Mouse (Mus musculus) mesoderm, embryonic 11.5 days (tissue): ENCODE measurements around the gene Zfp446.
"Not testable (repeated sequence)": the region's sequence is repeated elsewhere in the genome, so short reads cannot be mapped to it uniquely, and the experiment has no call there.

Experiments
- DNase-seq: peaks from one replicate; pipeline ENCODE4 v3.0.0-alpha.2; 2012; ENCODE audit warnings: low read depth, low spot score

Gene Zfp446

DNA sequence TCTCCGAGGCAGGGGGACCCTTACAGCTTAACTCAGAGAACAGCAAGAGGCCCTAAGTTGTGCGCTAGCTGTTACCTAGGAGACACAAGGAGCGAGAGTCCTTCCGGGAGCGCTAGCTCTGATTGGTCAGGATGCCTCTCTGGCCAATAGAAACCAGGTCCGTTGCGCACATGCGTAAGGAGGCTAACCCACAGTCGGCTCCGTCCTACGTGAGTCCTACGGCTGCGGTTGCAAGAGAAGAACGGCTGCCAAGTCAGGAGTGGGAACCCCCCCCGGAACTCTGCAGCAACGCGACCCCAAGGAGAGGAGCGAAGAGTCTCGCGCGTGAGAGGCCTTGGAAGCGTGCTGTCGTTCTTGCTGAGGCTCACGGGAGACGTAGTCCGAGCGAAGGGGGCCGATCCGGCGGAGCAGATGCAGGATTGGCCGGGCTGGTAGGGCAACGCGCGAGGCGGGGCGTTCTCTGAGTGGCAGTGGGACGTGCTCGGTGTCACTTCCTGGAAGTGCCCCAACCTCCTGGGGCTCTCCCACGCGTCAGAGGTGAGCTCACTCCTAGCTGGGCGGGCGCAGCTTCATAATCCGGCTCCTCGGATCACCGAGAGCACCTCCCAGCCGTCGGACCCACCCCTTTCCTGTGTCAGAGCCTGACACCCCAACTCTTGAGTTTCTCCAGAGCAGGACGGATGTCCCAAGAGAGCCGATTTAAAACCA is at the start of gene Zfp446:
Gene Zfp446, plus strand, starts transcription at position 167 of the 708 bp plus-strand sequence.
- DNase-seq, result peak; percentile 97

DNA sequence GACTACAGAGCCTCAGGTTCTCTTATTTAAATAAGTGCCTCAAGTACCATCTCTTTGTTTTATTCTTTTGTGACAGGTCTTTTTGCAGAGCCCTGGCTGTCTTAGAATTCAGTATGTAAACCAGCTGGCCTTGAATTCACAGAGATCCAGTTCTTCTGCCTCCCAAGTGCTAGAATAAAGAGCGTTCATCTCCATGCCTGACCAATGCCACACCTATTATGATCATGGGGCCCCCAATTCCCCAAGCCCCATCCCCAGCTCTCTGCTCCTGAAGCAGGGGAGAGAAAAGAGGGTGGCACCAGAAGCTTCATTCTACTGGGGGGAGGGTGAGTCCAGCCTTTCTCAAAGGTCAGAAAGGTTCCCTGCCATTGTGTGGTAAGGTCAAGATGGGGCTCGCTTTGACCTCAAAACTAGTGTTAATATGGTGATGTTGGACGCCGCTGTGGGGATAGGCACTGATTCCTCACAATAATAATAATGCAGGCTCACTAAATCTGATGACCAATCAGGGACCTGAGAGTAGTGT is 44.0 kb upstream of the Zfp446 start:
- no peak for DNase-seq

DNA sequence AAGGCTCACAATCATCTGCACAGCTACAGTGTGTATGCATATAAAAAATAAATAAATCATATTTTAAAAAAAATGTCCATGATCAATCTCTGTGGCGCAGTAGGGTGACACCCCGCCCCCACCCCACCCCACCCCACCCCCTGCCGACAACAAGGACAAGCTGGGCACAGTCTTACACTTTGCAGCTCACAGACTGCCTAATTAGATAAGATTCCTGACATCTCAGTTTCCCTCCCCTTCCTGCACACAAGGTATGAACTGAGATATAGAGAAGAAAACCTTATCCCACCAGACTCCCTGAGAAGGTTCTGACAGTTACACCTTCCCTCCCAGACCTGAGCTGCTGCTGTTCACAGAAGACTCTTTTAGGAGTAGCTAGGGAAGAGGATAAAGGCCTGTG is 42.8 kb upstream of the Zfp446 start:
- no peak for DNase-seq

DNA sequence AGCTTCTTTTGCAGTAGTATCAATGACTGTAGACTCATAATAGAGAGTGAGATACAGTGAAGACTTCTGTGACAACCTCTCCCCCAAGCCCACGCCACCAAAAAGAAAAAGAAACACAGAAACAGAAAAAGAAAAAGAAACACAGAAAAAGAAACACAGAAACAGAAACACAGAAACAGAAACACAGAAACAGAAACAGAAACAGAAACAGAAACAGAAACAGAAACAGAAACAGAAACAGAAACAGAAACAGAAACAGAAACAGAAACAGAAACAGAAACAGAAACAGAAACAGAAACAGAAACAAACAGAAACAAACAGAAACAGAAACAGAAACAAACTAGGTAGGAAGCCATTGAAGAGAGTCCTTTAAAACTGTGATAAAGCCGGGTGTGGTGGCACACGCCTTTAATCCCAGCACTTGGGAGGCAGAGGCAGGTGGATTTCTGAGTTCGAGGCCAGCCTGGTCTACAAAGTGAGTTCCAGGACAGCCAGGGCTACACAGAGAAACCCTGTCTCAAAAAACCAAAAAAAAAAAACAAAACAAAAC is 40.3 kb upstream of the Zfp446 start:
- not testable (repeated sequence) for DNase-seq

DNA sequence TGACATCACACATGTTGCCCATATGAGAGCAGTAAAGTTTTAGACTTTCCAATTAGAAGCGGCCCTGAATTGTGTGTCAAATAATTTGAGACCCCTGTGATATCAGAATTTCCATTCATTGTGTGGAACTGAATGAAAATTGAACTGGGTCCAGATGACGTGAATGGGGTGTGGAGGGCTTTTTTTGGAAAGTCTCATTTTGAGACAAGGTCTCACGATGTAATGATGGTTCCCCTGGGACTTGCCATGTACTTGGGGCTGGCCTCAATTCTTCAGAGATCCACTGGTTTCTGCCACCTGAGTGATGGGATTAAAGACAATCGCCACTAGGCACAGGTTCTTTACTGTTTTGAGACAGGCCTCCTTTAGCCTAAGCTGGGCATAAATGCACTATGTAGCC is 37.0 kb upstream of the Zfp446 start:
- no peak for DNase-seq

DNA sequence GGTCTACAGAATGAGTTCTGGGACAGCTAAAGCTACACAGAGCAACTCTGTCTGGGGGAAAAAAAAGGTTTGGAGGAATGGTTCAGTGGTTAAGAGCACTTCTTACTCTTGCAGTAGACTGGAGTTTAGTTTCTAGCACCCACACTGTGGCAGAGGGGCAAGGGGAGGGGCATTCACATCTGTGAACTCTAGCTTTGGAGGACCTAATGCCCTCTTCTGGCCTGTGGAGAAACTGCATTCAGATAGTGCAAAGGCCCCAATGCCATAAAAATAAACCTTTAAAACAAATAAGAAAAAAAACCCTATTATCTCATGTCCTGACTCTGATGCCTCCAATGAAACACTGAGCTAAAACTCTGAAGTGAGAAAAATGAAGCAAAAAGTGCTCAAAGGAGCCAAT is 34.2 kb upstream of the Zfp446 start:
- no peak for DNase-seq

DNA sequence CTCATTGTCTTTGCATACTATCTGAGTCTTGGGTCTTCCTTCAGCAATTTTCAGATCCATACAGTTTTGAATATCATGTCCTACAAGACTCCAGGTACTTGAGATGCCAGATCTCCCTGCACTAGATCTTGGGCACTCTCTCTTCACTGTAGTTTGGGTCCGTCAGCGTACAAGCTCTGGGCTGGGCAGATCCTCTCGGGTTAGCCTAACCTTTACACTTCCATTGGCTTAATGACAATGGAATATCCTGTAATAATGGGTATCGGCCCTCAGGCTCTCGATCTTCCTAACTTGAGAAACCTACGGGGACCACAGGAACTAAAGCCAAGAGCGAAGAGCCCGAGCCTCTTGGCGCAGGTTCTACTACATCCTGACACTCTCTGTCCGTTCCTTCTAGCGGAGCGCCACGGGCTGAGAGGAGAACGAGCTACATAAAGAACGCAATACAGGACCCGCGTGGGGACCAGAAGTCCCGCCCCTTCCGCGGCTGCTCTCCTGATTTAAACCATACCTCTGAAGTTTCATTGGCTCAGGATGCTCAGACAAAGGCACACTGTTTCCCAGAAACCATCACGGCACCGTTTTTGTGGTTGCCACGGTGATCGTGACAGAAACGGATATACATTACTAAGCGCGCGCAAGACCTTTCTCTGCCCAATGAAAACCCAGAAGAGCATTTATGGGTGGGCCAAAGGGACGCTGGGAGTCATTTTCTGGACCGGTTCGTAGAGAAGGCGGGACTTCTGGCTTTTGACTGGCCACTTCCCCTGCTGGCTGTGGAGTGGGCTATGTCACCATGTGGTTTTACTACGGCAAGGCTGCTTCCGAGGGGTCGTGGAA is 28.4 kb upstream of the Zfp446 start:
- DNase-seq, result peak; percentile 96

DNA sequence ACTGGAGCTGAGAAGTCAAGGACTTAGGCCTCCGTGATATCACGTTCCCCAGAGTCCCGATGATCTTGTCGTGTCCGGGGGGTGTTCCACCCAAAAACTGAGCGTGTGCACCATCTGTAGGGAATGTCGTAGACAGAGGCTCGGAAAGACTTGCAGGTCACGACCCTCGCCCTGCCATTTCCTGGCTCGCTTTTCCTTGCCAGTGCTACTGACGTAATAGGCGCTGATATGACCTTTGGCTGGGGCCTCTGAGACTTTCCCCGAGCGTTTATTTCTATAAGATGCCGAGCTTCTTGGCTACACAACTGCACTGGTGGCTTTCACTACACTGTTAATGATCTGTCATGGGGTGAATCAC is 27.8 kb upstream of the Zfp446 start:
- DNase-seq, result no peak

DNA sequence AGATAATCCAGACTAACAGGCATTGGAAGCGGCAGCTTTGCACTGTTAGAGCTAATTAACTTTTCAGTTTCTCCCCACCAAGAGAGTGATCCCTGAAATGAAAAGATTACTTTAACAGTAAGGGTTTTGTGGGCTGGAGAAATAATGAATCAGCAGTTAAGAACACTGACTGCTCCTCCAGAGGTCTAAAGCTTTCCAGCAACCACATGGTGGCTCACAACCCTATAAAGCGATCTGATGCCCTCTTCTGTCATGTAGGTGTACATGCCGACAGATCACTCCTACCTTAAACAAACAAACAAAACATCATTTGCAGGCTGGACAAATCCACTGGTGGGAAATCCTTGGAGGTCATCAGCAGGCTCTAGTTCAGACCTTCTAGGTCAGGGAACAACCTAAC is 22.8 kb upstream of the Zfp446 start:
- no peak for DNase-seq

DNA sequence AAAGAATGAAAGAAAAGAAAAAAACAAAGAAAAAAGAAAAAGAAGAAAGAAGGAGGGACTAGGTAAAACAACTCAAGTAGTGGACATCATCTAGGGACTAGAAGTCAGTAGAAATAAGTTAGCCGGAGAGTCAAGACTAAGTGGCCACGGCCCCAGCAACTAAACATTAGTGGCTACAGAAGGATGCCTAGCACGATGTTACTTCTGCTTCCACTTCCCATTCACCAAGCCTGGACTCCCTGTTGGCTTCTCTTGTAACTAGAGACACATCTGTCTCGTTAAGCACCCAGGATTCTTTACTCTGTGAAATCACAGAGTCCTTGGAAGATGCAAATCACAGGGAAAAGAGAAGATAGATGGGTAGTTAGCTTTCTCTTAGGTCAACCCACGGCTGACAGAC is 20.1 kb upstream of the Zfp446 start:
- no peak for DNase-seq

DNA sequence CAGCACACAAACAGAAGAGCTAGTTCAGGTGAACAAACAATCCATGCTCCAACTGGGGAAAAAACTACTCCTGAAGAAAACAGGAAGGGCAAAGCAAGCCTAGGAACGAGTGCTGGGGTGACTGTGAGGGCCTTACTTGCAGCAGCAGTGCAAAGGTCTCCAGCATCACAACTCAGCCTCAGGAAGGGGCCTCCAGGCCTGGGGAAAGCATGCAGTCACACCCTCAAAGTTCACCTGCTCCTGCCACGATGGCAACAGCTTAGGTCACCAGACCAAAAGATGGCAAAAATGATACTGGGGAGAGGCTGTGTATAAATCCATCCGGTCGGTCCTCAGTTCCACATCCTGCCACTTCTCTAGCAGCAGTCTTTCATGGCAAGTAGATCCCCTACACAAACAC is 18.7 kb upstream of the Zfp446 start:
- no peak for DNase-seq

DNA sequence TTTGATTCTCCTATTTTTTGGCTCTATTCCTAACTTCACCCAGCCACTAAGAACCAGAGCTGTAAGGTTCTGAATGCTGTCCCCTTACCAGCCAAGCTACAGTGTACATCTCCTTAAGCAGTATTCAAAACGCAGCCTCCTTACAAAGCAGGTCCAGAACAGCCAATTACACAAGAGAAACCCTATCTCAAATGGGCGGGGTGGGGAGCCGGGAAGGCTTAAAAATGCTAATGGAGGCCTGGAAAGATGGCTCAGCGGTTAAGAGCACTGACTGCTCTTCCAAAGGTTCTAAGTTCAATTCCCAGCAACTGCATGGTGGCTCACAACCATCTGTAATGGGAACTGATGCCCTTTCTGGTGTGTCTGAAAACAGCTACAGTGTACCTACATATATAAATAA is 17.9 kb upstream of the Zfp446 start:
- no peak for DNase-seq

DNA sequence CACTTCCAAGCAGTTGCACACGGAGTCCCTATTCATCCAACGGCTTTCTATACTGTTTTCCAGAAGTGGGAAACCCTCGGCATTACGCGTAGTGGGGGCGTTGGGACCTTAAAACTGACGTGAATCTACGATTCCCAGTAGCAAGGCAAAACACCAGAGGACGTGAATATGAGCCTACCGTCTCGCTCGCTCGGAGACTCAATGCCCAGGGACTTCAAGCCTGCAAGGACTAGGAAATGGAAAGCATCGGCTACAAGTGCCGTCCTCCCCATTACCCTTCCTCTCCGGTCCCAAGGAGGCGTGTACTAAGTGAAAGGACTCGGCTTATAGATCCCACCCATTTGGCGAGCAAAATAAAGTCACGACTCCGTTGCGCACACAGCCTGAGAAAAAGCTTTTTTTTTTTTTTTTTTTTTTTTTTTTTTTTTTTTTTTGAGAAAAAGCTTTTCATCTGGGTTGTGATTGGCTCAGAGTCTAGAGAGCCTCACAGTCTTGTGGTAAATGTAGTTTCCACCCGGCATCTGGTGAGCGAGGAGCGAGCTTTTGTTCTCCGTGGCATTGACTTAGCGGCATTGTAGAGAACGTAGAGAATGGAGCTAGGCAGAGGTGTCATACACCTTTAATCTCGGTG is 16.0 kb upstream of the Zfp446 start:
- DNase-seq, result peak; percentile 72

DNA sequence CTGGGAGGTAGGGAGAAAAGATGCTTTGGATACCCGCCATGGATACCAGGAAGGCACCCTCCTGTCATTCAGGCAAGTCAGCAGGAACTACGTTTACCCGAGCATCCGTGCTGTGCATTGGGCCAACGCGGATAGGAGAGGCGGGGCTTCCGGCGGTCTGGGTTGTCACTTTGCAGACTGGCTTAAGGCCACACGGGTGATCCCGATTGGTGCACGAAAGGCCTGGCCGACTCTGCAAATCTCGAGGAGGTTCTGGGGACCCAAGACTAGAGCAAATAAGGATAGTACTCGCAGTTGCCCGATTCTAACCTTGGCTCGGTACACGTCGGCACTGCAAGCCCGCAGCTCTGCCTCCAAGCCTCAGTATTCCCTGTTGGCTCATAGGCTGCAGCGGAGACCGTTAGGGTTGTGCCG is 12.0 kb upstream of the Zfp446 start, which contains the start of gene Zfp324:
Gene Zfp324, plus strand, starts transcription at position 161 of the 414 bp plus-strand sequence.
- peak; percentile 87 for DNase-seq

DNA sequence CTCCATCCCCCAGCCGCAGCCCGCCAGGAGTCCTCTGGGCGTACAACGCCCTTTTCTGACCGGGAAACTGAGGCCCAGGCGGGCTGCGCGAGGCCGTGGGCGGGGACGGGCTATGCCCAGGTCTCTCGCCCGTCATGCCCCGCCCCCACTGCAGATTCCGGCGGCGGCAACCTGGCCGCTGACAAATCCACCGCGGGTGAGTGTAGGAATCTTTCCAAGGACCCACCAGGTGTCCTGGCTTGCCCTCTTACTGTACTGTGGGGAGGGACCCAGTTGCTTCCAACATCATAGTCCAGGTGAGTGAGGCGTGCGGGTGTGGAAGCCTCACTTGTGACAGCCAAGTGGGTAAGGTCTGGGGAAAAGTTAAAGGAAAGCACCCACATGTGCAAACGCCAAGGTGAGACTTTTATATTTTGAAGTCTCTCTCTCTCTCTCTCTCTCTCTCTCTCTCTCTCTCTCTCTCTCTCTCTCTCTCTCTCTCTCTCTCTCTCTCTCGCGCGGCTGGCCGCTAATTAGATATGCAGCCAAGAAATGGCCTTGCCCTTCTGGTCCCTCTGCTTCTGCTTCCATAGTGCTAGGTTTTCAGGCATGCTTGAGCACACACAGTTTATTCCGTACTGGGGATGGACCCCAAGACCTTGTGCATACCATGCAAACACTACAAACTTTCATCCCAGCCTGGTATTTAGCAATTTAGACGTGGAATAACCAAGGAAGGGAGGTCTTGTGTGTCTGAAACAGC is 11.4 kb upstream of the Zfp446 start:
- DNase-seq, result no peak

DNA sequence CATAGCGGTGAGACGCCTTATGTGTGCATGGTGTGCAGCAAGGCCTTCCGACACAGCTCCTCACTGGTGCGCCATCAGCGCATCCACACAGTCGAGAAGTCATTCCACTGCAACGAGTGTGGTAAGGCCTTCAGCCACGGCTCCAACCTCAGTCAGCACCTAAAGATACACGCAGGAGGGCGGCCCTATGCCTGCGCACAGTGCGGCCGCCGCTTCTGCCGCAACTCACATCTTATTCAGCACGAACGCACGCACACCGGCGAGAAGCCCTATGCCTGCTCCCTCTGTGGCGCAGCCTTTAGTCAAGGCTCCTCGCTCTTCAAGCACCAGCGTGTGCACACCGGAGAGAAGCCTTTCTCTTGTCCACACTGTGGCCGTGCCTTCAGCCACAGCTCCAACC is 6.7 kb upstream of the Zfp446 start:
- DNase-seq, result no peak

DNA sequence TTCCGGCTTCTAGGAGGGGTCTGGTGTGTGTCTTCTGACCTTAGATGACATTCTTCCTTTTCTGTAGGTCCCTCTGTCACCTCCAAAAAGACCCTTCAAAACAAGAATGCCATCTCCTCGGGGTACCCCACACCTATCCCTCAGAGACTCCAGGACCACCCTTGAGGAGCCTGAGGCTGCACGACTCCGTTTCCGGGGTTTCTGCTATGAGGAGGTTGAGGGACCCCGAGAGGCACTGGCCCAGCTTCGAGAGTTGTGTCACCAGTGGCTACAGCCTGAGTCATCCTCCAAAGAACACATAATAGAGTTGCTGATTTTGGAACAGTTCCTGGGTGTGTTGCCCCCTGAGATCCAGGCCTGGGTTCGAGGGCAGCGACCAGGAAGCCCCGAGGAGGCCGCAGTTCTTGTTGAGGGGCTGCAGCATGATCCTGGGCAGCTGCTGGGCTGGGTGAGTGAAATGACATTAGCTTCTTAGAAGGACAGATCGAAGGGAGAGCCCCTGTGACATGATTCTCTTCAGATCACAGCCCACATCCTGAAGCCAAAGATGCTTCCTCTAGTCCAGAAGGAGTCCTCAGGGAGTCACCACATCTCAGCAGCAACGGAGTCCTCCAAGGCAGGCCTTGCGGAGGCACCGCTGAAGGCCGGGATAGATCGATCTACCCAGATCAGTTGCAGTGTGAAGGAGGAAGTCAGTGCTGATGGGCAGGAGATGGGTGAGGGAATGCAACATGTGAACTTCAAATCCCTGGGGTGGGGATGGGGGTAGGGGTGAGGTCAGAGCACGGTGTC is 1.5 kb downstream of the Zfp446 start:
- DNase-seq, result no peak

DNA sequence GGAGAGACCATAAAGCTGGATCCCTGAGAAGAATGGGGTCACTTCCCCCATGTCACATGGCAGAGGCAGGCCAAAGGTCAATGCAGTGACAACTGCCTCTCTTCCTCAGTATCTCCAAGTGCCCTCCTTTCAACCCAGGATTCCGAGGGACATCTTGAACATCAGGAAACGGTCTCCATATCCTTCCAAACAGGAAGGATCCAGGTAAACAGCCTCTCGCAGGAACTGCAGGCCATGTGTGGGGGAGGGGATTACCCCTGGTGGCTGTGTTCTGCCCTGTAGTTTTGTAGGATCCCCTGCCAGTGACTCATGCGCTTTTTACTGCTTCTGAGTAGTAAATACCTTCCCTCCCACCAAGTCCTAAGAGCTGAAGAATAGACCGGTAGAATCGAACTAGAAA is 2.1 kb downstream of the Zfp446 start:
- no peak for DNase-seq

DNA sequence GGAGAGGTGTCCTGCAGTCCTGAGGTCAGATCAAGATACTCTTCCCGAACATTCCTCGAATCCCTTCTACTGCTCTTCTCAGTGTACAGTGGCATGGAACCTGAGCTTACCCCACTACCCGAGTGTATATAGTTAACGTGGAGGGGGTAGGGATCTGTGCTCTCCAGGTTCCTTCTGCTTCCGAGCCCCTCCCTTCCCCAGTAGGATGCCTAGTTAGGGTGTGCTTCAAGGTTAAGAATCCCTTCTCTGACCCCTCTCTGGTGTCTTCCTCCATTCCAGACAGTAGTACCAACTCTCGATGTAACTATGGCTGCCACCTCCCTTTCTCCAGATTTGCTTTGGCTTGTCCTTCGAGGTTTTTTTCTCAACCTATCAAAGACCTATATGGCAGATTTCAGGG is 2.6 kb downstream of the Zfp446 start:
- DNase-seq, result no peak

DNA sequence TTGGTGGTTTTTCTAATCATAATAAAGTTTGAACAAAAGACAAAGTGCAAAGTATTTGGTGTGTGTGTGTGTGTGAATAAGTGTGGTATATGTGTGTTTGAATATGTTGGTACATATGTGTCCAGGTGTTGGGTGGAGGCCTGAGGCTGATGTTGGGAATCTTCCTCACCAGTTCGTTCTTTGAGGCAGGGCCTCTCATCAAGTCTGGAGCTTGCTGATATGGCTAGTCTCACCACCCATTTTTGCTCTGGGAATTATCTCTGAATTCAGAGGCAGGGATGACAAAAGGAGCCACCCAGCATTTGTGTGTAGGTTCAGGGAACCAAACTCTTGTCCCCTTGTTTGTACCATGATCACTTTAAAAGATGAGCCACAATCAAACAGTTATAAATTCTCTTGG is 8.1 kb downstream of the Zfp446 start:
- no peak for DNase-seq

DNA sequence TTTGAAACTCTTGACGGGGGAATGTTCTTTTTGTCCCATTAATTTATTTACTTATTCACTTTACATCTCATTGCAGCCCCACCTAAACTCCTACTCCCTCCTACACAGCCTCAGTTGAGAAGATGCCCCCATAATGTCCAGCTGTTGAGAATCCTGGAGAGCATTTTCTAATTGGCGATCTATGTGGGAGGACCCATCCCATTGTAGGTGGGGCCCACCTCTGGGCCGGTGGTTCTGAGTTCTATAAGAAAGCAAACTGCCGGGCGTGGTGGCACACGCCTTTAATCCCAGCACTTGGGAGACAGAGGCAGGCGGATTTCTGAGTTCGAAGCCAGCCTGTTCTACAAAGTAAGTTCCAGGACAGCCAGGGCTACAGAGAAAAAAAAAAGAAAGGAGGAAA is 9.3 kb downstream of the Zfp446 start:
- DNase-seq, result no peak
